Mouse (Mus musculus) spleen, postnatal 36 days (tissue): Measurements from ENCODE around the gene Cyld.

ENCODE experiments used
- DNase-seq, 2 experiments: peaks; one replicate each; pipeline ENCODE4 v3.0.0; 2022; ENCODE audit warnings: low spot score in 2 of 2, mixed read lengths in 1 of 2

Gene Cyld

DNA sequence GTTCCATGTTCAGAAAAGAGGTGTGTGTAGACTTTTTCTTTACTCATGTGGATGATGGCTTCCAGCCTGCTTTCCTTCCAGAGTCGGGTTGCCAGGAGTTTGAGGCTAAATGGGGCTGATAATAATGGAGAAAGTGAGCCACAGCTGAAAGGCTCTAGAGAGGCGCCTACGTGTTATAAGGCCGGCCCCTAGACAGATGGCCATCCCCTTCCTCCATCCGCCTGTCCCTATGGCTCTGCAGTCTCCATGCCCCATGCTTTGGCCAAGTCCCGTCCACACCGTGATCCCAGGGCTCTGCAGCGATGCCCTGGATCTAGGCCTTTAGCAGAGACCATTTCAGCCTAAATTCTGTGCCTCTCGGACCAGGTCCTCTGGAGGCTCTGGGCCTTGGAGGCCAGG lies 96.5 kb downstream of the Cyld start:
- no peak for DNase-seq

DNA sequence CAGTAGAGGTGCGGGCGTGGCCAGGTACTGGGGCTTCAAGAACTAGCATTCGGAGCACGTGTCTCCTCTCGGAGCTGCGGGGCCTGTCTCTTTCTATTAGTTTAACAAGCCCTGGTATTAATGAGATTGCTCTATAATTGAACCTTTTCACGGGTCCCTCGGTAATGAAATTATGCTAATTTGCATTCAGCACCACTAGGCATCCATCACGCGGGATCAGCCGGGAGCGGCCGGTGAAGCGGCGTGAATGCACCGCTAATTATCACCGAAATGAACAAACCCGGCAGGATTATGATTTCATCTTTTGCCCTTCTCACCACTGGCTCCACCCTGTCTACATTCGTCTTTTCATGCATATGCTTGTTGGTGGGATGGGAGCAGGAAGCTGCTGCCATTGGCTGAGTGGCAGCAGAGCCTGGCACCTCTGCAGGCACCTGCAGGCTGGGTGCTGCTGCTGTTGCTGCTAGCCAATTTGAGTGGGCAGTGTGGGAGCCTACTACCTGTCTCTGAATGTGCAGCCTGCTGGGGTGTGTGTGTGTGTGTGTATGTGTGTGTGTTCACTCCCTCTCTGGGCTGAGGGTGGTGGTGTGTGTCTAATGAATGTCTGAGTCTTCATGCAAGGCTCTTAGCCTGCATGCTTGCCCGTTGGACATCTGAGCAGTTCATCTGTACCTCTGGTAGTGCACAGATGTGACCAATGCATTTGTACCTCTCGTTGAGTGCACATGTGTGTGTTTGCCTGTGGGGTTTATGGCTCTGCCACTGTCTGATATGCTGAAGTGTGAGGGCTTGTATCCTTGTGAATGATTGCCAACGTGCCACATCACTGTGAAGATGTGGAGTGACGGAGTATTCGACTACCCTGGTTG lies 97.2 kb downstream of the Cyld start:
- DNase-seq = no peak

DNA sequence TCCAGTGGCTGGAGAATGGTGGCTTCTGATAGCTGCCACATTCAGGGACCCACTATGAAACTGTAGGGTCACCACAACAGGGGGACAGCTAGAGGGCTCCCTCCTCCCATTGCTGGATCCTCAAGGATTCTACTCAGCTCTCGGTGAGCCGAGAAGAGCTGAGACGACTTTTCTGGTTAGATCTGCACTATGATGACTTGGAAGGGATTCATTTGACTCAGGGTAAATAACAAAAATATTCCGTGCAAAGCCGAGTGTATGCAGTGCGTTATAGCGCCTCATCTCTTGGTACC lies 97.7 kb downstream of the Cyld start:
- no peak for DNase-seq

GRCm38 (mm10) chr8:88795896-88796295 lies 99.1 kb downstream of the Cyld start:
- DNase-seq = no peak

DNA sequence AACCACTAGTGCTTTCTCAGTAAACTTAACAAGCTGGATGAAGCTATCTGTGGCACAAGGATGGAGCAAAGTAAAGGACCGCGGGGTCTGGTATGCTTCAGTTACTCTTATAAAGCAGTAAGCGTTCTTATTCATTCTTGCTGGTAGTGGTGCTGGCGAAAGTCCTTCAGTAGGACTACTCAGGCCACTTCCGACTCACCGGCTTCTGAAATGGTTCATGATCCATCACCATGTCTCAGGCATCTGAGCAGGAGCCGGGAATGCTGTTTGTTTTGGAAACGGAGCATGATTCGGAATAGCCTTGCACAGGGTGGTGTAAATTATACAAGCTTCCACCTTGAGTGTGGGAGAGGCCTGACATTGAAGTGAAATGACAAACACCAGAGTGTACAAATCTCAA lies 99.8 kb downstream of the Cyld start:
- DNase-seq = no peak
